Mouse (Mus musculus): ENCODE measurements at regions not wholly inside any gene's neighbourhood (a gene's known extent, or its start where the extent isn't known, plus 50 kb on each side); places are given as distances from the start of the nearest gene placed in this dataset.

DNA sequence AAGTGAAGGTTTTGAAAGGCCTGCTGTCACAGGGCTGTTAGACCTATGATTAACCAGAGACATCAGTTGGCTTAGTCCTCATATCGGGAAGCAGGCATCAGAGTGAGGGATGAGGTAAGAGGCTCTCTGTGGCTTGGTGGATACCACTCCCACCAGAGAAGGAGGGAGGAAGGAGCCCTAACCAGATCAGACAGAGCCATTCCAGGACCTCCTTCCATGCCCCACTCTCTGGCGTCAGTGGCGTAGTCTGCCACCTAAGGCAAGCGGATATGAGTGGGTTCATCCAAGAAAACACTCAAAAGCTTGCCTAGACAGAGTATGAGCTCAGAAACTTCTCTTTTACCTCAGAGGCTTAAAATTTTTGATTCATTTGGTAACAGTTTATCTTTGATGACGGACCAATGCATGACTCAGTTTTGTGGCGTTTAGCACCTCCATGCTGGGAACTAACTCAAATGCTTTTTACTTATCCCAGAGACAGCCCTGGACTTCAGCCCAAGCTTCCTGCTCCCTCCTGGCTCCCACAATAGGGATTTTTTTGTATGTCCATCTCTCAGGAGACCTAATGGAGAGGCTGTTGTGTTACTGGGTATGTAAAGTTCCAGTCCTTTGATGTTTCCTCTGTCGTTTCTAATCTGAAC, 367.5 kb upstream of the Rasgrp1 start:
- no peak for DNase-seq (ENCODE audit: low spot score)

GRCm38 (mm10) chr2:117724066-117724465, 381.3 kb upstream of the Rasgrp1 start:
- no peak for DNase-seq (ENCODE audit: low spot score)

DNA sequence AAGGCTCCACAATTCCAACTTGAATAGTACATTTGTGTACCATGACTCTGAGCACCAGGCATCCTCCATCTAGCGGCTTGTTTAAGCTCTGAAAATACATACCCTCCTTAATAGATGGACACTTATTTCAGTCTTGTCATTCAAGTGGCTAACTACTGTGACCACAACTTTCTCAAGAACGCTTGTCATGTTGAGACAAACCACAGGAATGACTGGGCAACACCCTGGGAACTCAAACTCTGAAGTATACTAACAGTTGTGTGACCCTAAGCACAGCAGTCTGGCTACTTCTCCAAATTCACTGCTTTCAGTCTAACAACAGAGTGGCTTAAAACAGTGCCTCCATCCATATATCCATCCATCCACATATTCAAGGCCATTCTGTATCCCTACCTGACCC, 380.4 kb upstream of the Thbs1 start:
- DNase-seq (ENCODE audit: low spot score), result no peak

- no peak for DNase-seq (ENCODE audit: low spot score)
Observed at GRCm38 (mm10) chr2:117742413-117742812, 369.3 kb upstream of the Thbs1 start.

- DNase-seq (ENCODE audit: low spot score), result no peak
Observed at GRCm38 (mm10) chr2:117743901-117744300, 367.8 kb upstream of the Thbs1 start.

DNA sequence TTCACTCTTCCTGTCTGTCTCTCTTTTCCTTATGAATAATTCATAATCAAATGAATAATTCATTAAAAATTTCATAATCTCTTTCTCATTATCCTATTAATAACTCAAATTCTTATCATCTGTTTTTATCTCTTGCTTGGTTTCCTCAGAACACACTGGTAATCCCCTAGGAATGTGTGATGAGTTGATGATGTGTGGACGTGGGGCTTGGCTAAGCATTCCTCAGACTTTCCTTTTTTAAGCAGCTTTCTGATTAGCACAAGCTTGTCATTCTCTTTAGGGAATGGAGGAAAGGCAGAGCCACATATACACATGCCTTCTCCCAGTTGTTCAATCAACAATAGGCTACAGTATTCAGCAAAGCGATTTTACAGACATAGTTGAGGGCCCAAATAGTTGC, 365.9 kb upstream of the Thbs1 start:
- DNase-seq (ENCODE audit: low spot score), result no peak

DNA sequence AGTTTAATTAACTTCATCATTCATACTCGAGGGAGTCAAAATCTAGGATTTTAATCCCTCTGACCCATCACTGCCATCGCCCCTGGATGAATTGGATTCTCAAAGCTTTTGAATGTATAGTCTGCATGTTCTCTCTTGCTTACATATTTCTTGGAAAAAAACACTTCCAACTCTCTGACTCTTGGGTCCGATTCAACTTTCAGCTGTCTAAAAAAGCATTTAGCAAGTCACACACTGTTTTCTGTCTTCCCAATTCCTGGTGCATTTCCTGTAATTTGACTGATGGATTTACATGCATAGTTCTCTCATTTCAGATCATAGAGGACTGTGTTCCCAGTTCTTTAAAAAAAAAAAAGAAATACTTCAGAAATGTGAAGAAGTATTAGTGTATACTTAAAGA, 364.5 kb upstream of the Thbs1 start:
- DNase-seq (ENCODE audit: low spot score), result no peak

DNA sequence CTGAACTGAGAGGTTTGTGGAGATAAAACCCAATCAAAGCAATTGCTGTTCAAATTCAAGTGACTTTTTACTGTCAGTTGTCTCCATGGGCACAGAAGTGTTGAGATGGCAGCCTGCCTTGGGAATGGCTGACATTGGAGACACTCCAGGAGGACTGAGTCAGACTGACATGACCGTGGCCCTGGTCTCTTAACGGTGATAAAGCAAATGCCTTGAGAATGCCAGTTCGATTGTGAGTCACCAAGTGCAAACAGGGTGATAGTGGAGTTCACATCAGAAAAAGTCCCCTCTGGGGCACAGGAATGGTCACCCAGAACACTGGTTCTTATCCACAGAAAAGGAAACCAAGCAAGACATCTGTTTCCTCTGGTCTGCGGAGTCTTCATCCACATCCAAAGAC, 362.8 kb upstream of the Thbs1 start:
- DNase-seq (ENCODE audit: low spot score), result no peak

- no peak for DNase-seq (ENCODE audit: low spot score)
Observed at GRCm38 (mm10) chr2:117759491-117760013, 352.1 kb upstream of the Thbs1 start.

- DNase-seq (ENCODE audit: low spot score), result no peak
Observed at GRCm38 (mm10) chr2:117763631-117764030, 348.0 kb upstream of the Thbs1 start.

- no peak for DNase-seq (ENCODE audit: low spot score)
Observed at GRCm38 (mm10) chr2:117765572-117765971, 346.1 kb upstream of the Thbs1 start.

DNA sequence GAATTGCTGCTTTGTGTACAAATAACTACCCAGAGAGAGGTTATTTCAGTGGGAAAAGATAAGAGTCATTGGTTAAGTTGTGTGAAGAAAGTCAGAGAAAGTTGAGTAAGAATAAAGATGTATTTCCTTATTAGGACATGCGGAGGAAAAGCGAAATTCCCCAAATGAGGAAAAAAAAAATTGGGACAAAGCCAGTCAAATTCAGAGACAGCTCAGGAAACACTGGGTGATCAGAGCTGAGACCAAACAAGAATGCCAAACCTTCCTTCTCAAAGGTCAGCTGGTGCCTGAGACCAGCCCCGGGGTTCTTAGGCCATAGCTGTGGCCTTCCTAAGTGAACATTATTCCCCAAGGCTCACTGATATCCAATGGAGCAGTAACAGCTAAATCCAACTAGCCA, 345.2 kb upstream of the Thbs1 start:
- DNase-seq (ENCODE audit: low spot score), result no peak

GRCm38 (mm10) chr2:117769402-117770114, 342.1 kb upstream of the Thbs1 start:
- DNase-seq (ENCODE audit: low spot score), result no peak

GRCm38 (mm10) chr2:117770115-117770485, 341.6 kb upstream of the Thbs1 start:
- DNase-seq (ENCODE audit: low spot score), result no peak

- DNase-seq (ENCODE audit: low spot score), result no peak
Observed at GRCm38 (mm10) chr2:117780287-117780686, 331.4 kb upstream of the Thbs1 start.

DNA sequence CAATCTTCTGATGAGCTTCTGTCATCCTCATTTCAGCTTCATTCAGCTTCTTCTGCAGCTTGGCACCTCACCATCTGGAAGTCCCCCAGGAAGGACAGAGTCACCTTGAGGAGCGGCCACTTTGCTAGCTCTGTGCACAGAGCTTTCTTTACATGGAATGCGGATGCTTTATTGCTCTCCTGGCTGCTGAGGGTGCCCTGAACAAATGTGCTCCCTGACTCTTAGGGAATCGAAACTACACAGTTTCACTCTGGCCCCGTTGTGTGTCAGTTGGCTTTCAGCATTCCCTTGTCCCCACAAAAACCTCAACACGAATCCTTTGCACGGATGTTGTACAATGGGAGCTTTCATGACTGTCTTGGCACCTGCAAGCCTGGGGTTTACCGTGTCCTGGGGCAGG, 330.9 kb upstream of the Thbs1 start:
- no peak for DNase-seq (ENCODE audit: low spot score)

GRCm38 (mm10) chr2:117787321-117787720, 324.4 kb upstream of the Thbs1 start:
- DNase-seq (ENCODE audit: low spot score), result no peak

- DNase-seq (ENCODE audit: low spot score), result no peak
Observed at GRCm38 (mm10) chr2:117794285-117794684, 317.4 kb upstream of the Thbs1 start.

DNA sequence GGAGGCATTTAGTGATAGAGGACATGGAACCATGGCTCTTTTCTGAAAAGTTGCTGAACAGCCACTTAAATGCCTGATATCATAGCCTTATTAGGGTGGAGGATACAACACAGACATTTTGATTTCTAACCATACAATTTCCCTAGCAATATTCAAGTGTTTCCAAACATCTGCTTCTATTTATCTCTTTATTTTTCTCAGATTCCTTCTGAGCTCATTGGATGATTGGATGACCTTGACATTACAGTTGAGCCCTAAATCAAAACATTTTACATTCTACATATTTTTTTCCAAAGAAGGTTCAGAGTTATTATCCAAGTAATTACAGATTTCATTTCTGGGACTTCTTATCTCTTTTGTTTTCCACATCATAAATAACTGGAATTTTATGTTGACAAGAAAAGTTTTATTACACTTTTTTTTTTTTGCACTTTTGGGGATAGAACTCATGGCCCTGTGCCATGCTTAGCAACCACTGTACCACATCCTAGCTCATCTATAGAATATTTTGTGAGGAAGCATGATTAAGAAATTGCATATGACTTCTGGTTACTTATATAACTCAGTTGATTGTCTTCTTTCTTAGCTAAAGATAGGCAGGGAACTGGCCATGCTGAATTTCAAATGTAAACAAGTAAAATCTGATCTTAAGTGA, 309.6 kb upstream of the Thbs1 start:
- no peak for DNase-seq (ENCODE audit: low spot score)

- DNase-seq (ENCODE audit: low spot score), result no peak
Observed at GRCm38 (mm10) chr2:117802686-117803085, 309.0 kb upstream of the Thbs1 start.

DNA sequence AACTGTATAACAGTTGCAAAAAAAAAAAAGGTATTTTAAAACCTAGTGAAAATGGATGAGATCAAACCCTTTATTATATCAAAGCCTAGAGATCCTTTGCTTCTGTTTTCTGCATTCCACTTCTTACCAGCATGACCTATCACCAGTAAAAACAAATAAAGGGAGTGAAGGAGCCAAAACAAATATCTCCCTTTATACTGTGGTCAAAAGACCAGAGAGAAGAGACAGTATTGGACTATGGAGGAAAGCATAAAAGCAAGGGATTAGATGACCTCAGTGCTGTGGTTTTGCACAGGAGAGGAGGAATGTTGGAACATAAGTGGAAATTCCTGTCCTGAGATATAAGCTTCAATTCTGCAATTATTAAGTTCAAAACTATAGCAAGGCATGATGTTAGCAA, 307.0 kb upstream of the Thbs1 start:
- no peak for DNase-seq (ENCODE audit: low spot score)

DNA sequence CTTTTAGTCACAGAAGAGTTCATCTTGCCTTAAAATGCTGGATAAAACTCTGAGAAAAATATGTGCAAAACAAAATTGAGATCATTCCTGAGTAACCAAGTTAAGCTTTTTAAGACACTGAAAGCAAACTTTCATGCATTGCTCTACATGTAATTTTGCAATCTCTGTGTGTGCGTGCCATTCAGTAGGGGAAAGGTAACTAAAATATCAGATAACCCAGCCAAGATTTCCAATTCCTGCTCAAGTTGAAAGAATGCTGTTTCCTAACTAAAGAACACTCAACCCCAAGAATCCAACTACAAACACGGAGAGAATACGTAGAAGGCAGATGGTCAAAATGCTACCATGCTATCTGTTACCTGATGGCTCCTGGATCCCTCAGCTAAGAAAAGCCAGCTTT, 304.6 kb upstream of the Thbs1 start:
- no peak for DNase-seq (ENCODE audit: low spot score)

DNA sequence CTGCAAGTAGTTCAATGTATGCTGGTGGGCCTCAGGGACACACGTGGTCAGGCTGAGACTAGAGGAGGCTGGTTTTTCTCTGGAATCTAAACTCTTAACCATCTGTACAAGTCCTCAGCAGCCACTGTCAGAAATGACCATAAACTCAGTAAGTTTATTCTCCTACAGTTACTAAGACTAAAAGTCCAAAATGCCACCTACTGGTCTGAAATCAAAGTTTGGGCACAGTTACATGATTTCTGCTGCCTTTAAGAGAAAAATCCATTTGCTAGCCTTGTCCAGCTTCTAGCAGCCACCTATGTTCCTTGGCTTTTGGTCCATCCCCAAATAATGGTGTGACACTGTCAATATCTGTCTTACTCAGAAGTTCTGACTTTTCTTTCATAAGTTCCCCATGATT, 300.2 kb upstream of the Thbs1 start:
- DNase-seq (ENCODE audit: low spot score), result no peak

Measured in testis, postnatal 10 days (tissue).